Mouse (Mus musculus) forebrain, embryonic 15.5 days (tissue): Measurements from ENCODE around the gene Itgax. TPM values are rescaled to one million over a fixed set of nuclear protein-coding genes. Genes with fewer than 3 reads are reported as not detected.
"Not testable (repeated sequence)": the region's sequence is repeated elsewhere in the genome, so short reads cannot be mapped to it uniquely, and the experiment has no call there.

Experiments used
- ATAC-seq: fragments of 200-750 bp; cut with Nextera tagmentation; replicated peaks from 2 replicates; pipeline ENCODE4 v1.8.0; 2017; ENCODE audit warnings: mild to moderate bottlenecking, moderate TSS enrichment, moderate library complexity
- H3K27ac ChIP-seq: fragments of 300-500 bp; sonication (generic); replicated peaks from 2 replicates; pipeline ENCODE4 v1.5.1; 2015; ENCODE audit warnings: mild to moderate bottlenecking, inconsistent platforms
- H3K27me3 ChIP-seq: fragments of 300-500 bp; sonication (generic); 2 replicates; pipeline ENCODE4 v1.6.1; 2015; ENCODE audit warnings: inconsistent platforms
- H3K36me3 ChIP-seq: fragments of 300-500 bp; sonication (generic); 2 replicates; pipeline ENCODE4 v1.6.1; 2015; ENCODE audit warnings: mild to moderate bottlenecking, inconsistent platforms
- H3K4me1 ChIP-seq: fragments of 300-500 bp; sonication (generic); 2 replicates; pipeline ENCODE4 v1.6.1; 2015; ENCODE audit warnings: inconsistent platforms
- H3K4me2 ChIP-seq: fragments of 300-500 bp; sonication (generic); replicated peaks from 2 replicates; pipeline ENCODE4 v1.6.1; 2015; ENCODE audit warnings: mild to moderate bottlenecking, inconsistent platforms
- H3K4me3 ChIP-seq: fragments of 300-500 bp; sonication (generic); 2 replicates; pipeline ENCODE4 v1.5.1; 2015; ENCODE audit warnings: mild to moderate bottlenecking, inconsistent platforms
- H3K9ac ChIP-seq: fragments of 300-500 bp; sonication (generic); replicated peaks from 2 replicates; pipeline ENCODE4 v1.6.1; 2015; ENCODE audit warnings: mild to moderate bottlenecking, inconsistent platforms
- H3K9me3 ChIP-seq: fragments of 300-500 bp; sonication (generic); 2 replicates; pipeline ENCODE4 v1.6.1; 2016; ENCODE audit warnings: inconsistent platforms
- WGBS: fragments of 180-500 bp; shearing (Covaris S2); methylation state at CpG from one replicate; pipeline ENCODE4 v1.1.7; 2015; ENCODE audit warnings: mixed read lengths; 5-methylcytosine and 5-hydroxymethylcytosine counted together
- polyA plus RNA-seq: library from polyadenylated mRNA; unstranded; fragments of >200 nt; fragmentation: Nextera tagmentation; extraction: Ambion mirVana; gene quantifications from 2 replicates; pipeline ENCODE4 v1.2.1, GENCODE M21; 2015

The Itgax gene
- polyA plus RNA-seq, 1 experiment from 2014 or later, result not detected

- Histone ChIP-seq H3K4me3 (no peak overlapping the region), H3K27me3 (no peaks in the 10 kb centered on the region), H3K27ac (no peak overlapping the region), H3K9ac (no peak overlapping the region), H3K4me2 (no peak overlapping the region), H3K9me3 (no peaks in the 10 kb centered on the region), H3K36me3 (no peaks in the 10 kb centered on the region), H3K4me1 (no peaks in the 10 kb centered on the region)
- 99% methylated on average over 5 of the region's 5 CpGs for WGBS
- no peak for ATAC-seq
These were observed 13.0 kb upstream of the Itgax start for GRCm38 (mm10) chr7:128116396-128116795.

GRCm38 (mm10) chr7:128119726-128120490 lies 9.4 kb upstream of the Itgax start:
- no peak overlapping the region for H3K27ac ChIP-seq
- no peak for ATAC-seq
- H3K9me3 ChIP-seq, result no peaks in the 10 kb centered on the region
- H3K4me2 ChIP-seq, result no peak overlapping the region
- H3K27me3 ChIP-seq, result no peaks in the 10 kb centered on the region
- 86% methylated on average over 6 of the region's 6 CpGs for WGBS
- no peak overlapping the region for H3K9ac ChIP-seq
- no peaks in the 10 kb centered on the region for H3K4me1 ChIP-seq
- no peak overlapping the region for H3K4me3 ChIP-seq
- no peaks in the 10 kb centered on the region for H3K36me3 ChIP-seq

- H3K36me3 ChIP-seq, result no peaks in the 10 kb centered on the region
- 94% methylated on average over 5 of the region's 5 CpGs for WGBS
- H3K9me3 ChIP-seq, result no peaks in the 10 kb centered on the region
- no peaks in the 10 kb centered on the region for H3K4me1 ChIP-seq
- H3K27ac ChIP-seq, result no peak overlapping the region
- no peak overlapping the region for H3K4me2 ChIP-seq
- no peak overlapping the region for H3K9ac ChIP-seq
- ATAC-seq, result no peak
- H3K4me3 ChIP-seq, result no peak overlapping the region
- H3K27me3 ChIP-seq, result no peaks in the 10 kb centered on the region
These were observed 2.8 kb downstream of the Itgax start for GRCm38 (mm10) chr7:128132148-128132547.

GRCm38 (mm10) chr7:128133596-128133995 lies 4.2 kb downstream of the Itgax start:
- H3K9ac ChIP-seq, result no peak overlapping the region
- no peaks in the 10 kb centered on the region for H3K9me3 ChIP-seq
- H3K27ac ChIP-seq, result no peak overlapping the region
- WGBS, result 89% methylated on average over 2 of the region's 2 CpGs
- no peak overlapping the region for H3K4me2 ChIP-seq
- H3K36me3 ChIP-seq, result no peaks in the 10 kb centered on the region
- no peaks in the 10 kb centered on the region for H3K4me1 ChIP-seq
- no peak overlapping the region for H3K4me3 ChIP-seq
- ATAC-seq, result no peak
- no peaks in the 10 kb centered on the region for H3K27me3 ChIP-seq

GRCm38 (mm10) chr7:128136927-128137326 lies 7.6 kb downstream of the Itgax start:
- Histone ChIP-seq H3K4me3 (no peak overlapping the region), H3K4me1 (no peaks in the 10 kb centered on the region), H3K27me3 (no peaks in the 10 kb centered on the region), H3K9ac (no peak overlapping the region), H3K36me3 (no peaks in the 10 kb centered on the region), H3K4me2 (no peak overlapping the region), H3K27ac (no peak overlapping the region), H3K9me3 (no peaks in the 10 kb centered on the region)
- no peak for ATAC-seq
- whole genome bisulfite sequencing, result 62% methylated on average over 4 of the region's 4 CpGs

GRCm38 (mm10) chr7:128139611-128140010 lies 10.3 kb downstream of the Itgax start:
- no peak for ATAC-seq
- WGBS, result 92% methylated on average over 6 of the region's 6 CpGs
- no peak overlapping the region for H3K4me2 ChIP-seq
- H3K9me3 ChIP-seq, result no peaks in the 10 kb centered on the region
- H3K36me3 ChIP-seq, result no peaks in the 10 kb centered on the region
- no peak overlapping the region for H3K9ac ChIP-seq
- H3K4me1 ChIP-seq, result no peaks in the 10 kb centered on the region
- H3K4me3 ChIP-seq, result no peak overlapping the region
- no peaks in the 10 kb centered on the region for H3K27me3 ChIP-seq
- no peak overlapping the region for H3K27ac ChIP-seq

GRCm38 (mm10) chr7:128150970-128151369 lies 21.6 kb downstream of the Itgax start:
- Histone ChIP-seq H3K4me3 (no peak overlapping the region), H3K4me1 (no peaks in the 10 kb centered on the region), H3K27ac (no peak overlapping the region), H3K36me3 (no peaks in the 10 kb centered on the region), H3K27me3 (no peaks in the 10 kb centered on the region), H3K4me2 (no peak overlapping the region), H3K9me3 (no peaks in the 10 kb centered on the region), H3K9ac (no peak overlapping the region)
- ATAC-seq, result no peak
- 93% methylated on average over 8 of the region's 8 CpGs for WGBS

GRCm38 (mm10) chr7:128154076-128154475 lies 24.7 kb downstream of the Itgax start, which contains the start of gene Itgad:
Gene Itgad (plus strand): TSS chr7:128154376.
- H3K27me3 ChIP-seq, result no peaks in the 10 kb centered on the region
- no peaks in the 10 kb centered on the region for H3K36me3 ChIP-seq
- WGBS, result 92% methylated on average over 21 of the region's 21 CpGs
- H3K4me1 ChIP-seq, result no peaks in the 10 kb centered on the region
- H3K4me2 ChIP-seq, result no peak within 1 kb of the TSS
- H3K27ac ChIP-seq, result no peak within 1 kb of the TSS
- ATAC-seq, result no peak
- no peak within 1 kb of the TSS for H3K9ac ChIP-seq
- H3K9me3 ChIP-seq, result no peaks in the 10 kb centered on the region
- H3K4me3 ChIP-seq, result no peak within 1 kb of the TSS

- Histone ChIP-seq H3K4me3 (no peak overlapping the region), H3K4me1 (no peaks in the 10 kb centered on the region), H3K9ac (no peak overlapping the region), H3K27me3 (no peaks in the 10 kb centered on the region), H3K9me3 (no peaks in the 10 kb centered on the region), H3K36me3 (no peaks in the 10 kb centered on the region), H3K4me2 (no peak overlapping the region), H3K27ac (no peak overlapping the region)
- WGBS, result 49% methylated on average over 10 of the region's 10 CpGs
- ATAC-seq, result no peak
These were observed 25.6 kb downstream of the Itgax start for GRCm38 (mm10) chr7:128154924-128155323.

- H3K4me2 ChIP-seq, H3K27ac ChIP-seq, H3K4me3 ChIP-seq, H3K9me3 ChIP-seq, H3K9ac ChIP-seq, H3K27me3 ChIP-seq, H3K36me3 ChIP-seq, ATAC-seq, H3K4me1 ChIP-seq: not testable (repeated sequence)
- WGBS, result 85% methylated on average over 8 of the region's 8 CpGs
These were observed 29.5 kb downstream of the Itgax start for GRCm38 (mm10) chr7:128158688-128159354.

- Histone ChIP-seq H3K27ac (no peak overlapping the region), H3K9me3 (no peaks in the 10 kb centered on the region), H3K4me2 (no peak overlapping the region), H3K9ac (no peak overlapping the region), H3K4me1 (no peaks in the 10 kb centered on the region), H3K4me3 (no peak overlapping the region), H3K27me3 (no peaks in the 10 kb centered on the region), H3K36me3 (no peaks in the 10 kb centered on the region)
- no peak for ATAC-seq
- 94% methylated on average over 4 of the region's 4 CpGs for WGBS
These were observed 34.7 kb downstream of the Itgax start for GRCm38 (mm10) chr7:128164001-128164400.

GRCm38 (mm10) chr7:128166391-128166790 lies 37.0 kb downstream of the Itgax start:
- 92% methylated on average over 7 of the region's 7 CpGs for WGBS
- no peak overlapping the region for H3K9ac ChIP-seq
- no peaks in the 10 kb centered on the region for H3K9me3 ChIP-seq
- no peak overlapping the region for H3K4me3 ChIP-seq
- H3K4me1 ChIP-seq, result no peaks in the 10 kb centered on the region
- no peaks in the 10 kb centered on the region for H3K27me3 ChIP-seq
- H3K4me2 ChIP-seq, result no peak overlapping the region
- ATAC-seq, result no peak
- H3K27ac ChIP-seq, result no peak overlapping the region
- H3K36me3 ChIP-seq, result no peaks in the 10 kb centered on the region
